Mouse (Mus musculus) midbrain, embryonic 13.5 days (tissue): ENCODE measurements around the gene Daam1. TPM values are rescaled to one million over a fixed set of nuclear protein-coding genes. Genes with fewer than 3 reads are reported as not detected.

Experiments
- ATAC-seq: fragments of 200-750 bp; cut with Nextera tagmentation; 2 replicates; pipeline ENCODE4 v1.8.0; 2017; ENCODE audit warnings: mild to moderate bottlenecking, moderate TSS enrichment, moderate library complexity
- H3K27ac ChIP-seq: fragments of 300-500 bp; sonication (generic); 2 replicates; pipeline ENCODE4 v1.5.1; 2015; ENCODE audit warnings: inconsistent platforms, mild to moderate bottlenecking, moderate library complexity
- H3K27me3 ChIP-seq: fragments of 300-500 bp; sonication (generic); 2 replicates; pipeline ENCODE4 v1.6.1; 2015; ENCODE audit warnings: mild to moderate bottlenecking, inconsistent platforms
- H3K36me3 ChIP-seq: fragments of 300-500 bp; sonication (generic); 2 replicates; pipeline ENCODE4 v1.6.1; 2015; ENCODE audit warnings: mild to moderate bottlenecking, inconsistent platforms
- H3K4me1 ChIP-seq: fragments of 300-500 bp; sonication (generic); replicated peaks from 2 replicates; pipeline ENCODE4 v1.6.1; 2015; ENCODE audit warnings: inconsistent platforms
- H3K4me2 ChIP-seq: fragments of 300-500 bp; sonication (generic); replicated peaks from 2 replicates; pipeline ENCODE4 v1.6.1; 2015; ENCODE audit warnings: moderate library complexity, mild to moderate bottlenecking, inconsistent platforms
- H3K4me3 ChIP-seq: fragments of 300-500 bp; sonication (generic); replicated peaks from 2 replicates; pipeline ENCODE4 v1.5.1; 2015; ENCODE audit warnings: mild to moderate bottlenecking, inconsistent platforms
- H3K9ac ChIP-seq: fragments of 300-500 bp; sonication (generic); replicated peaks from 2 replicates; pipeline ENCODE4 v1.6.1; 2015; ENCODE audit warnings: mild to moderate bottlenecking, inconsistent platforms
- H3K9me3 ChIP-seq: fragments of 300-500 bp; sonication (generic); 2 replicates; pipeline ENCODE4 v1.6.1; 2016; ENCODE audit warnings: mild to moderate bottlenecking, inconsistent platforms
- WGBS: fragments of 180-500 bp; shearing (Covaris S2); methylation state at CpG from one replicate; pipeline ENCODE4 v1.1.7; 2015; 5-methylcytosine and 5-hydroxymethylcytosine counted together
- polyA plus RNA-seq: library from polyadenylated mRNA; unstranded; fragments of >200 nt; fragmentation: Nextera tagmentation; extraction: Ambion mirVana; gene quantifications from 2 replicates; pipeline ENCODE4 v1.2.1, GENCODE M21; 2015

Daam1 gene
- polyA plus RNA-seq, 1 experiment from 2014 or later, result 24.4 TPM

DNA sequence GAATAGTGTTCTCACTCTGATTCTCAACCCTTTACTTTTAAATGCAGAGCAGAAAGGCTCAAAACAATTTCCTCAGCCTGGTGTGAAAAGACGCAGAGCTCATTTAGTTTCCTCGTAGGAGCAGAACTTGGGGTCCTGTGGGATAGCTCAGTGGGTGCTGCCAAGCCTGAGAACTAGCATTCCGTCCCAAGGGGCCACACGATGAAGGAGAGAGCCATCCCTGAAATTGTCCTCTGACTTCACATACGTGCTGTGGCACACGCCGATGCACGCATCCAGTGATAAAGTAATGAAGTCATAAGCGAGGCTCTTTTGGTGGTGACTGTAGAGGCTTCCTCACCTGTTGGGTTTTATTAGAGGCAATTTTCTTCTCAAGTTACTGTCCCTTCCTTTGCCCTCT is 138.6 kb downstream of the Daam1 start:
- WGBS, result 78% methylated on average over 9 of the region's 9 CpGs
- ATAC-seq, result no peak
- Histone ChIP-seq H3K27ac (no peak overlapping the region), H3K9ac (no peak overlapping the region), H3K9me3 (no peaks in the 10 kb centered on the region), H3K27me3 (no peaks in the 10 kb centered on the region), H3K4me2 (no peak overlapping the region), H3K4me1 (0 out of 2 replicates have a peak, but pooled peaks cover 10% of the 10 kb centered on the region), H3K4me3 (no peak overlapping the region), H3K36me3 (peaks cover 45% of the 10 kb centered on the region)

DNA sequence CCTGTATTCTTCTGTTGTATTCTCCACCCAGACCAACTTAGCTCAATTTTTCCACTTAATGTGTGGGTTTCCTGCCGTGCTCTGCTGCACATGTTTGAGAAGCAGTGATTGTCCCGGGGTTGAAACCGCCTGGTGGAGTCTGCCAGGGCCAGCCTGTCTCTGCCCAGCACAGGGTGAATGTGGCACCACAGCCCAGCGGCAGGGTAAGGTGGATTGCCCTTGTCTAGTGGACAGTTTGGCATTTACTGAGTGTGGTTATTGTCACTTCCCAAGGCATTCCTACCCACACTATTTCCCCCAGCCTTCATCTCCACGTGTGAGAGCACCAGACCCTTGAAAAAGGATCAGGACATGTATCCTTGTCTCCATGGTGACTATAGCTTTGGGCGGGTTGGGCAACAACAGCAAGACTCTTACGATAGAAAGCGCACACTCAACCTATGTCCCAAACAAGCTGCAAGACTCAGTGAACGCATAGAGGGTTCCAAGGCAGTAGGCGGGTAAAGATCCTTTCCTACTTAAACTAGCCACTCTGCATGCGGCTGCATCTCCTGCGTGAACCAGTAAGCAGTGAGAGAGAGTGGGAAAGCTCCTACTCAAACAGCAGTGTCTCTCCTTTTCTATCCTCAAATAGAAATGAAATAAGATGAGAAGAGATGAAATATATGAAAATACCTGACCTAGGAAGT is 139.2 kb downstream of the Daam1 start:
- no peak overlapping the region for H3K4me2 ChIP-seq
- H3K27ac ChIP-seq, result no peak overlapping the region
- peaks cover 51% of the 10 kb centered on the region for H3K36me3 ChIP-seq
- H3K4me1 ChIP-seq, result 0 out of 2 replicates have a peak, but pooled peaks cover 10% of the 10 kb centered on the region
- H3K4me3 ChIP-seq, result no peak overlapping the region
- no peaks in the 10 kb centered on the region for H3K9me3 ChIP-seq
- no peaks in the 10 kb centered on the region for H3K27me3 ChIP-seq
- no peak overlapping the region for H3K9ac ChIP-seq
- 58% methylated on average over 12 of the region's 12 CpGs for WGBS
- no peak for ATAC-seq

DNA sequence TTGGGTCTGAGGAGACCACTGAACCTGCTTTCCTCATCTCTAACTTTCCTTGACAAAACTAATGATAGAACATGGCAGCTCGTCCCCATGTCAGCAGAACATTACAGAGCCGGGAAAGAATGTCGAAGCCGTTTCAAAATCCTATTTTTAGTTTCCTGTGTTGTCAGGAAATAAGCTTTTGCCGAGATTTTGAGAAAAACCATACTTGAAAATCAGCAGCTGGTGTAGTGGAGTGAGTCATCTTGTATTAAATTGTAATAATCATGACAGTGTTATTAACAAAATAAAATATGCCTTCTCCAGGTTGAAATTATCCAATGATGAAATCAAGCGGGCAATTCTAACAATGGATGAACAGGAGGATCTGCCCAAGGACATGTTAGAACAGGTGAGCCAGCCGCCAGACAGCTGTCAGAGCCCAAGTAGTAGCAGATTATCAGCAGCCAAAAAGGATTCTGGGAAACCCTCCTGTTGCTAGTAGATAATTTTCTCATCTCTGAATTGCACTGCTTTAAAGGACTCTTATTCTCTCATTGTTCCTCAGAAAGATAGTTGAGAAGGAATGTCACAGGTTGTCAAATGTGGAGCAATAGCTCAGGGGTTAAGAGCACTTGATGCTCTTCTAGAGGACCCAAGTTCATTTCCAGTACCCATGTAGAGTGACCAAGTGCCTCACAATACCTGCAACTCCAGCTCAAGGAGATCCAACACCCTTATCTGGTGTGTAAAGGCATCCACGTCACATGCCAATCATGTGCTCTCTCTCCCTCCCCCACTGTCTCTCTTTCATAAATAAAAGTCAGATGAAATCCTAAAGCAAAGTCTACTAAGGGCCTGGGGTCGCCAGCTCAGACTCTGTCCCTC is 140.1 kb downstream of the Daam1 start:
- Histone ChIP-seq H3K4me2 (no peak overlapping the region), H3K9ac (no peak overlapping the region), H3K4me3 (no peak overlapping the region), H3K27me3 (no peaks in the 10 kb centered on the region), H3K4me1 (peaks cover 15% of the 10 kb centered on the region), H3K36me3 (peaks cover 61% of the 10 kb centered on the region), H3K9me3 (no peaks in the 10 kb centered on the region), H3K27ac (no peak overlapping the region)
- 90% methylated on average over 9 of the region's 9 CpGs for WGBS
- ATAC-seq, result no peak

DNA sequence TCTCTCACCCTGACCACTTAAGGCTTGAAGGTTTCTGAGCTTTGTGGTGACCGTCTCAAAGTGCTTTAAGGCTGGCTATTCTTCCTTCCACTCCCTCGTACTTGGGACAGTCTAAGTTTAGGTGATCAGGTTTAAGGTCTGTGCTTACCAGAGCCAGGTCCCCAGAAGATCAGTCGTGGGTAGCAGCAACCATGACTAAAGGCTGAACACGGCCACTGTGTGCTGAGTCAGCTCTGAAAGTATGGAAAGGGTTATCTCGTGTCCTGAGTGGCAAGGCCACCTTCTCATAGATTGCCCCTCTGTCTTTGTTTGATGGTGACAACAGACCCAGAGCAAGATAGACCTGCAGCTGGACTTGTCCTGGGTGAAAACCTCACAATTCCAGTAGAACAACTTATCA is 141.2 kb downstream of the Daam1 start:
- ATAC-seq, result no peak
- Histone ChIP-seq H3K36me3 (peaks cover 72% of the 10 kb centered on the region), H3K4me3 (no peak overlapping the region), H3K4me2 (no peak overlapping the region), H3K4me1 (peaks cover 21% of the 10 kb centered on the region), H3K9ac (no peak overlapping the region), H3K27me3 (no peaks in the 10 kb centered on the region), H3K9me3 (no peaks in the 10 kb centered on the region), H3K27ac (no peak overlapping the region)
- WGBS, result 87% methylated on average over 5 of the region's 5 CpGs

DNA sequence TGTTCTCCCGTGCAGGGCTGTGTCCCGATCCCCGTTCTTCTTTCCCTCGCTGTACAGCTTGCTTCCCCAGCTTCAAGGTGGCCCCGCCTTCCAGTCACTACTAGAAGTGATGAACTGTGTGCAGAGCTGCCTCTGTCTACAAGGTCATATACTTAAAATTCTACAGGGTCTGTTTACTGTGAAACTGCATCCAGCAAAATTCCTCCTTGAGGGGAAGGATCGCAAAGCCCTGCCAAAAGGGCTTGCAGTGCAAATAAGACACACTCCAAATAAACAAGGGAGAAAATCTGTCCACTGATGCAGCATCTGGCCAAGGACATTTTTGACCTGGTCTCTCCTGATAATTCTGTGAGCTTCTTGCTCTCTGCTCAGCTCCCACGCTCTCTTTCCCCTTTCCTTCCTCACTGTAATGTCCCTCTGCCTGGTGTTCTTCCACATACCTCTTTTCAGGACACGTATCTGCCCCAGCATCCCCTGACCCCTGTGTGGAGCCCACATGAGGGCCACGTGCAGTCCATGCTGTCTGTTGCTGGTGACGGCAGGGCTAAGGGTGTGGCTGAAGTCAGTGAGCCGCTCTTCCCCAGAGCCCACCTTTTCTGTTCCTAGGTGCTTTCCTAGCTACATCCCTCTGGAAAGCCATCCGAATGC is 141.9 kb downstream of the Daam1 start:
- Histone ChIP-seq H3K4me1 (peaks cover 21% of the 10 kb centered on the region), H3K4me3 (no peak overlapping the region), H3K27ac (no peak overlapping the region), H3K36me3 (peaks cover 76% of the 10 kb centered on the region), H3K27me3 (no peaks in the 10 kb centered on the region), H3K9me3 (no peaks in the 10 kb centered on the region), H3K4me2 (no peak overlapping the region), H3K9ac (no peak overlapping the region)
- WGBS, result 90% methylated on average over 12 of the region's 12 CpGs
- ATAC-seq, result no peak

DNA sequence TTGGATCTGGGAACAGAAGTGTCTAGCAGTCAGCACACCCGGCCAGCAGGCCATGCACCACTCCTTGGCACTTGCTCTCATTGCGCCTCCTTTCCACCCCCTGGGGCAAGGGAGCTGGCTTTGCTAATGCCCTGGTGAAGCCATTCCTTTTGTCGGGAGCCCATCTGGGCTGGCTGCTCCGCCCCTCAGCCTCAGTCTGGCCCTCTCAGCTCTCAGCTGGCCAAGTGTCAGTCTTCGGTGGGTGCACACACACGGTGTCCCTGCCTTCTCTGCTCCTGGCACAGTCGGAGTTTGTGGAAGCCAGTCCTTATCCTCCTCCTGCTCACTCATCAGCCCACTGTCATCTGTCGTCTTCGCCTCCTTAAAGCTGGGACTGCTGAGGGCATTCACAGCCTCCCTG is 142.7 kb downstream of the Daam1 start:
- 66% methylated on average over 9 of the region's 9 CpGs for WGBS
- H3K9ac ChIP-seq, result no peak overlapping the region

DNA sequence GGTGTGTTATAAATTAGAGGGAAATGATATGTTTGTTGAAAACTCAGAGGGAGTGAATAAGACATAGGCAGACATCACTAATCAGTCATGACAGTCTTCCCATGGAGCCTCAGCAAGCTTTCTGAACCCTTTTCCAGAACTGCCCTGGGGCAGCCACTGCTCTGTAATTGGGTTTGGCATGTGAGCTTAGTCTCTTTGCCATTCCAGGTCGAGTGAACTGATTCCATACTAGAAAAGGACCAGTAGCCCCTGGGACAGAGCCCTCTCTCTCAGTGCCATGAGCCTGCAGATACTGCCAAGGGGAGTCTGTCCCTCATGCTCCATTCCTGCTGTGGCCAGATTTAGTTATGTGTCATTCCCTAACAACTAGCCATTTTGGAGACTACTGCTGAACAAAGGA is 144.7 kb downstream of the Daam1 start:
- H3K27ac ChIP-seq, result peak overlapping the region; percentile 68
- no peak for ATAC-seq
- H3K4me2 ChIP-seq, result no peak overlapping the region
- no peaks in the 10 kb centered on the region for H3K27me3 ChIP-seq
- H3K4me1 ChIP-seq, result peaks cover 16% of the 10 kb centered on the region
- peaks cover 92% of the 10 kb centered on the region for H3K36me3 ChIP-seq
- H3K4me3 ChIP-seq, result no peak overlapping the region
- H3K9me3 ChIP-seq, result no peaks in the 10 kb centered on the region
- no peak overlapping the region for H3K9ac ChIP-seq
- WGBS, result 55% methylated on average over 1 of the region's 1 CpGs

More for the DNA sequence above, 142.7 kb downstream of the Daam1 start:
- no peak overlapping the region for H3K4me3 ChIP-seq
- no peak for ATAC-seq
- no peak overlapping the region for H3K4me2 ChIP-seq
- no peaks in the 10 kb centered on the region for H3K9me3 ChIP-seq
- no peak overlapping the region for H3K27ac ChIP-seq
- H3K4me1 ChIP-seq, result peaks cover 24% of the 10 kb centered on the region
- peaks cover 77% of the 10 kb centered on the region for H3K36me3 ChIP-seq
- no peaks in the 10 kb centered on the region for H3K27me3 ChIP-seq

DNA sequence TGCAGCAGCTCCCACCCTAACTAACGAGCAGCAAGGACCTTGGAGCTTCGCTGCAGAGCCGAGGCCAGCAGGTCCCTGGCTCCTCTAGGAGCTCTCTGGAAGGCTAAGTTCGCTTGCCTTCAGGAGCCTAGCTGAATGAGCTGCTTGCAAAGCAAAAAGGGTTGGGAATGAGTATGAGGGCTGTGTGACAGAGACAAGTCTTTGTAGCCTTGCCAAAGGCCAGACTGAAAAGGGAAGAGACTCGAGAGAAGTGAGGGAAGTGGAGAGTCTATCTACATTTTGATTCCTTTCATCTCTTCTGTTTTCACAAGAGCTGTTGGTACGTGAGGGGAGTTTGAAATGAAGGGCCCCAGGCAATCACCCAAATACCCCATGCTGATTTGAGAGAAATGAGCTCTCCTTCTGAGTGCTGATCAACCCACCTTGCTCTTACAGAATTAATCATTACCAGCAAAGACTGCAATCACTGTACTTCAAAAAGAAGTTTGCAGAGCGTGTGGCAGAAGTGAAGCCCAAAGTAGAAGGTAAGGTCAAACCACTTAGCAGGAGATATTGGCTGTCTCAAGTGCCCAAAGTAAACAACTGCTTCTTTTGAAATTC is 145.6 kb downstream of the Daam1 start:
- Histone ChIP-seq H3K4me1 (peaks cover 16% of the 10 kb centered on the region), H3K27ac (peak overlapping the region; percentile 68), H3K27me3 (no peaks in the 10 kb centered on the region), H3K9me3 (no peaks in the 10 kb centered on the region), H3K4me2 (no peak overlapping the region), H3K4me3 (no peak overlapping the region), H3K9ac (no peak overlapping the region), H3K36me3 (peaks cover 91% of the 10 kb centered on the region)
- 0 out of 2 replicates have a peak, but pooled peaks have one; percentile 24 for ATAC-seq
- WGBS, result 58% methylated on average over 7 of the region's 7 CpGs

DNA sequence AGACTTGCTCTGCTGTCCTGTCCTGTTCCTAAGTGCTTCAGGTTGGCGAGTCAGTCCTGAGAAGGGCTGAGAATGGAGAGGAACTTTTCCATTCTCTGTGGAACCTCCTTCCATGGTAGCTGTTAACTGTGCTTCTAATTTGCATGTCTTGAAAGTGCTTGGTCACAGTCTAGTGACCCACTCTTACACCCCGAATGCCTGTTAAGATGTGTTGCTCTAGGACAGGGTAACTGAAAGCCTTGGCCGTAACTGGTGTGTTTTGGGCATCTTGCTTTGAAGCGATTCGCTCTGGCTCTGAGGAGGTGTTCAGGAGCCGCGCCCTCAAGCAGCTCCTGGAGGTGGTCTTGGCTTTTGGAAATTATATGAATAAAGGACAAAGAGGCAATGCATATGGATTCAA is 146.5 kb downstream of the Daam1 start:
- H3K4me3 ChIP-seq, result no peak overlapping the region
- WGBS, result 87% methylated on average over 7 of the region's 7 CpGs
- H3K4me1 ChIP-seq, result peaks cover 16% of the 10 kb centered on the region
- H3K36me3 ChIP-seq, result peaks cover 83% of the 10 kb centered on the region
- no peak for ATAC-seq
- no peaks in the 10 kb centered on the region for H3K27me3 ChIP-seq
- no peaks in the 10 kb centered on the region for H3K9me3 ChIP-seq
- H3K4me2 ChIP-seq, result no peak overlapping the region
- H3K9ac ChIP-seq, result no peak overlapping the region
- no peak overlapping the region for H3K27ac ChIP-seq

DNA sequence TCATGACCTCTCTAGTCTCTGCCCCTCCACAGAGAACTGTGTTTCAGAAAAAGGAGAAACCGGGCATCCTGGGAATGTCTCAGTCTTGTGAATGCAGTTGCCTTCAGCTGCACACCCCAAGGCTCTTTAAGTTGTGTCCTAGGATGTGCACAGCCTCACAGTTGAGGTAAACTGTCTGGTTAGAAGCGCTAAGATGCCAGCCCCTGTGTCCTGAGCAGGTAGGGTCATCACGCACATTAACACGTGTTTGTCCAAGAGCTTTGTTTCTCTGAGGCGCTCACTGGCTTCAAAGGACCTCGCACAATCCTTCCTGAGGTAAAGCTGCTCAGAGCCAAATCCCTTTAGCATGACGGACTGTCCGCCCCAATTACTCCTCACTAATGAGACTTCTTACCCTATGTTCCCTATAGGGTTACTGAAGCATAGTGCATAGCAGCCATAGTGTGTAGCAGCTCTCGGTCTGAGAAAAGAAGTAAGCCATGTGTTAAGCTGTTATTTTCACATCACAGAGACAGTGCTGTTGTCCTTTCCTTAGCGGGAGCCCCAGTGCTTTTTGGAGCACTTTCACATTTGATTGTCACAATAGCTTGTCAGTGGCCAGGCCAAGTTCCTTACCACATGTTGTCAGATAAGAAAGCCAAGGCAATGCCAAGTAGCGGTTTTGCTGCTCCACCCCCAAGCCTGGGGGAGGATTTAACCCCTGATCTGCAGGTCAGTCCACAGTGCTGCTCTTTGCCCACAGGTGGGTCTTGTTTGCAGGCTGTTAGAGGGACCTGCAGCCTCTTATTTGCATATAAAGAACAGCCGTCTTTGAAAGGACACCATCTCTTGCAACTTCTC is 147.9 kb downstream of the Daam1 start:
- 26% methylated on average over 12 of the region's 12 CpGs for WGBS
- Histone ChIP-seq H3K4me3 (no peak overlapping the region), H3K4me1 (peaks cover 16% of the 10 kb centered on the region), H3K4me2 (no peak overlapping the region), H3K27me3 (no peaks in the 10 kb centered on the region), H3K9ac (no peak overlapping the region), H3K9me3 (no peaks in the 10 kb centered on the region), H3K36me3 (peaks cover 83% of the 10 kb centered on the region), H3K27ac (no peak overlapping the region)
- ATAC-seq, result peak; percentile 46; the same call in 1 of the 2 replicates

DNA sequence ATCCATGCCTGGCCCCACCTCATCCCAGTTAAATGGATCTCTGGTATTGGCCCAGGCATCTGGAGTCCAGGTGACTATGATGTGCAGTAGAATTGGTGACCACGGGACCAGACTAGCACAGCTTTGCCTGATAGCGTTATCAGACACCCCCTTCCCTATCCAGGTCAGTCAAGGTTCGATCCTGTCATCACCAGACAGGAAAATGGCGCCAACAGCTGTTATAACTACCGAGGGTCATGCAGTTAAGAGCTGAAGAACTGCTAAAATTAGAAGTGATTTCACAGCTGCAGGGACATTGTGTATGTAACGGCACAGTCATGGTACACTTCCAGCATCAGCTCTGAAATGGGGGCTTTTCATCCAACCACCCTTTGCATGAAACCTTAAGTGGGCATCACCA is 149.3 kb downstream of the Daam1 start:
- Histone ChIP-seq H3K9me3 (no peaks in the 10 kb centered on the region), H3K4me3 (no peak overlapping the region), H3K9ac (no peak overlapping the region), H3K27ac (no peak overlapping the region), H3K27me3 (no peaks in the 10 kb centered on the region), H3K4me2 (no peak overlapping the region), H3K4me1 (peaks cover 16% of the 10 kb centered on the region), H3K36me3 (peaks cover 85% of the 10 kb centered on the region)
- 90% methylated on average over 6 of the region's 6 CpGs for WGBS
- ATAC-seq, result no peak
